Mouse (Mus musculus) cerebellum, adult (tissue): ENCODE data around the gene Ace2.

Source experiments
- ATAC-seq: cut with Nextera tagmentation; 2 replicates; pipeline ENCODE4 v1.9.2; 2017; ENCODE audit warnings: mild to moderate bottlenecking, moderate library complexity, mixed read lengths; ENCODE audit not compliant: insufficient number of reproducible peaks, low FRiP score, low TSS enrichment

Gene Ace2

GRCm38 (mm10) chrX:164178856-164179255 lies 39.7 kb downstream of the Ace2 start:
- ATAC-seq, result no peak

- ATAC-seq, result no peak
These were observed 40.6 kb downstream of the Ace2 start for GRCm38 (mm10) chrX:164179746-164180145.

DNA sequence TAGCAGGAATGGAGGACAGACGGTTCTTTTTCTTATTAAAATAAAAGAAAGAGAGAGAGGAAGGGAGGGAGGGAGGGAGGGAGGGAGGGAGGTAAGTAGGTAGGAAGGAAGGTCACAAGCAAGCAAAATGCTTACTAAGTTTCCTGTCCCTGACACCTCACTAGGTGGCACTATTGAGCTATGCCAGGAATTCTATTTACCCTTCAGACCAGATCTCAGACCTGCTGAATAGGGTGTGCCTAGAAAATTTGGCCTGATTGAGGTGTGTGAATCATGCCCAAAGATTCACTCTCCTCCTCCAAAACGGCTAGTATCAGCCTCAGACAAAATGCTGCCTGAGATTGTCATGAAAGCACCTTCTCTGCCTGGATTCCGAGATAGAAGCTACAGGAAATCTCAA lies 44.7 kb downstream of the Ace2 start:
- 0 out of 2 replicates have a peak, but pooled peaks have one; percentile 56 for ATAC-seq

GRCm38 (mm10) chrX:164189880-164190279 lies 50.7 kb downstream of the Ace2 start:
- ATAC-seq, result no peak

GRCm38 (mm10) chrX:164197679-164198078 lies 58.5 kb downstream of the Ace2 start:
- ATAC-seq, result no peak

GRCm38 (mm10) chrX:164200547-164200946 lies 61.4 kb downstream of the Ace2 start:
- ATAC-seq, result no peak

GRCm38 (mm10) chrX:164221989-164222388 lies 82.9 kb downstream of the Ace2 start:
- no peak for ATAC-seq

GRCm38 (mm10) chrX:164233380-164233779 lies 94.2 kb downstream of the Ace2 start:
- ATAC-seq, result no peak
